Mouse (Mus musculus) brain, embryonic 14.5 days (tissue): ENCODE measurements around the gene Kcnk1.

ENCODE experiments used
- CTCF ChIP-seq: fragments of 200-500 bp; IDR thresholded peaks from 2 replicates; pipeline ENCODE4 v1.5.1; 2012; ENCODE audit warnings: inconsistent platforms, mild to moderate bottlenecking, moderate library complexity, borderline replicate concordance; ENCODE audit not compliant: insufficient read depth, insufficient read length; ENCODE audit errors: extremely low read depth
- POLR2A ChIP-seq: fragments of 200-500 bp; IDR thresholded peaks from 2 replicates; pipeline ENCODE4 v1.6.1; 2012; ENCODE audit warnings: mild to moderate bottlenecking, inconsistent platforms, borderline replicate concordance; ENCODE audit not compliant: poor library complexity, insufficient read depth, insufficient read length, severe bottlenecking; ENCODE audit errors: extremely low read depth

- TF ChIP-seq CTCF (no peak), POLR2A (no peak)
Observed at GRCm38 (mm10) chr8:126067306-126067705, 72.3 kb downstream of the Kcnk1 start.
